14 mouse cellular contexts compared by ENCODE assay signal in genomic region chr5:68048783-68049182, GRCm38 (mm10). TPM values are rescaled to one million over a fixed set of nuclear protein-coding genes. Genes with fewer than 3 reads are reported as not detected.
DNase-seq lines count a peak whose midpoint lies in the region; ATAC-seq lines count a peak whose summit lies in the region.
"Had no signal": no experiment of that assay in that cellular context is flagged by ENCODE, and none has a peak within 500 bp of the region (broad histone marks: within the 10 kb centered on the region; RNA-seq: fewer than 3 reads in every experiment).

No protein-coding gene starts in this region.

- no peak for ATAC-seq in hindbrain, embryonic 16.5 days
- peak; percentile 73 for ATAC-seq in granulocyte monocyte progenitor cell, adult 5-6 weeks (replicated peaks; ENCODE audit: poor library complexity, severe bottlenecking)
- ATAC-seq: Patski had no signal

- DNase-seq in hindbrain, embryonic 10.5 days (ENCODE audit: low spot score) = no peak
- peak; percentile 13 for DNase-seq in A20 (ENCODE audit: low read depth, low spot score)
- DNase-seq in adrenal gland, postnatal 36 days = peak; percentile 4 to 6
- DNase-seq in spleen, adult 12 weeks (ENCODE audit: low spot score) = no peak
- DNase-seq in urinary bladder, postnatal 36 days (ENCODE audit: low spot score in 2 of 2) = no peak
- DNase-seq in urinary bladder, postnatal 10 days (ENCODE audit: low spot score) = no peak
- DNase-seq: lung, embryonic 14.5 days had no signal

- H3K27me3 ChIP-seq in hindbrain, embryonic 10.5 days (ENCODE audit: insufficient read depth, poor library complexity, severe bottlenecking) = no peaks in the 10 kb centered on the region
- H3K27me3 ChIP-seq in hindbrain, embryonic 16.5 days (replicated peaks; ENCODE audit: control insufficient read depth, insufficient read depth, low read length) = no peaks in the 10 kb centered on the region
- H3K27me3 ChIP-seq: embryonic facial prominence, embryonic 12.5 days; neural tube, embryonic 12.5 days; Patski had no signal

- H3K9ac ChIP-seq in hindbrain, embryonic 16.5 days (ENCODE audit: low read depth, low read length) = no peak overlapping the region
- H3K9ac ChIP-seq: embryonic facial prominence, embryonic 12.5 days; lung, embryonic 14.5 days; neural tube, embryonic 12.5 days had no signal

- H3K27ac ChIP-seq in hindbrain, embryonic 10.5 days = peak overlapping the region; percentile 75
- no peak overlapping the region for H3K27ac ChIP-seq in hindbrain, embryonic 16.5 days (ENCODE audit: low read depth, low read length)
- H3K27ac ChIP-seq: embryonic facial prominence, embryonic 12.5 days; neural tube, embryonic 12.5 days had no signal

- H3K36me3 ChIP-seq in hindbrain, embryonic 10.5 days = no peaks in the 10 kb centered on the region
- no peaks in the 10 kb centered on the region for H3K36me3 ChIP-seq in hindbrain, embryonic 16.5 days (ENCODE audit: control insufficient read depth, insufficient read depth, low read length)
- H3K36me3 ChIP-seq: embryonic facial prominence, embryonic 12.5 days; neural tube, embryonic 12.5 days had no signal

- no peaks in the 10 kb centered on the region for H3K9me3 ChIP-seq in hindbrain, embryonic 10.5 days
- no peaks in the 10 kb centered on the region for H3K9me3 ChIP-seq in hindbrain, embryonic 16.5 days (ENCODE audit: control insufficient read depth, low read length)
- H3K9me3 ChIP-seq: embryonic facial prominence, embryonic 12.5 days; neural tube, embryonic 12.5 days had no signal

- H3K4me3 ChIP-seq in hindbrain, embryonic 10.5 days = no peak overlapping the region
- H3K4me3 ChIP-seq in hindbrain, embryonic 16.5 days (ENCODE audit: low read length) = no peak overlapping the region
- H3K4me3 ChIP-seq: embryonic facial prominence, embryonic 12.5 days; neural tube, embryonic 12.5 days had no signal

- WGBS in hindbrain, embryonic 10.5 days = 63% methylated on average over 4 of the region's 4 CpGs
- 48% methylated on average over 4 of the region's 4 CpGs for WGBS in hindbrain, embryonic 16.5 days

- H3K4me2 ChIP-seq in hindbrain, embryonic 16.5 days (ENCODE audit: low read length) = no peak overlapping the region
- H3K4me2 ChIP-seq: embryonic facial prominence, embryonic 12.5 days; lung, embryonic 14.5 days; neural tube, embryonic 12.5 days had no signal

- peaks cover 37% of the 10 kb centered on the region for H3K4me1 ChIP-seq in hindbrain, embryonic 10.5 days (replicated peaks)
- H3K4me1 ChIP-seq in hindbrain, embryonic 16.5 days (ENCODE audit: control insufficient read depth, insufficient read depth, low read depth, low read length) = no peaks in the 10 kb centered on the region; the same call in 1 of the 2 replicates
- H3K4me1 ChIP-seq: embryonic facial prominence, embryonic 12.5 days; neural tube, embryonic 12.5 days had no signal

RNA-seq across cellular contexts. Expression of gene Grxcr1, which starts 17.1 kb away (rescaled TPM):
- polyA plus RNA-seq in hindbrain, embryonic 10.5 days (2016; fragmentation: Nextera tagmentation; extraction: Ambion mirVana) = 0.15 TPM in 1 of 2 replicates, not detected in the other
- not detected in 2 replicates for polyA plus RNA-seq in hindbrain, embryonic 16.5 days (2015; fragmentation: Nextera tagmentation; extraction: Ambion mirVana)
- total RNA-seq in adrenal gland, postnatal 36 days (2021) = not detected
- total RNA-seq in granulocyte monocyte progenitor cell, adult 5-6 weeks (2014; fragmentation: Nextera tagmentation) = not detected in 2 replicates
- total RNA-seq in granulocyte monocyte progenitor cell, adult 5-6 weeks (2017) = not detected in 2 replicates
- total RNA-seq: layer of hippocampus, adult 18-20 months had no signal
- polyA plus RNA-seq: lung, embryonic 14.5 days; Patski; spleen, adult 2 months had no signal

Comparison
In these comparisons a context has a peak if more than half of its experiments do, and no peak if none do; other contexts are left out.
1. DNase-seq: peak in A20 (single experiment) and adrenal gland, postnatal 36 days (2 of 2); none in hindbrain, embryonic 10.5 days (single experiment), spleen, adult 12 weeks (single experiment), urinary bladder, postnatal 36 days (0 of 2) and urinary bladder, postnatal 10 days (single experiment).